Mouse (Mus musculus) skeletal muscle tissue, adult 2 months (tissue): ENCODE data around the gene Mycbp2.

Experiments
- DNase-seq: peaks from one replicate; pipeline ENCODE4 v3.0.0-alpha.2; 2012; ENCODE audit warnings: low read depth, low spot score

The Mycbp2 gene

DNA sequence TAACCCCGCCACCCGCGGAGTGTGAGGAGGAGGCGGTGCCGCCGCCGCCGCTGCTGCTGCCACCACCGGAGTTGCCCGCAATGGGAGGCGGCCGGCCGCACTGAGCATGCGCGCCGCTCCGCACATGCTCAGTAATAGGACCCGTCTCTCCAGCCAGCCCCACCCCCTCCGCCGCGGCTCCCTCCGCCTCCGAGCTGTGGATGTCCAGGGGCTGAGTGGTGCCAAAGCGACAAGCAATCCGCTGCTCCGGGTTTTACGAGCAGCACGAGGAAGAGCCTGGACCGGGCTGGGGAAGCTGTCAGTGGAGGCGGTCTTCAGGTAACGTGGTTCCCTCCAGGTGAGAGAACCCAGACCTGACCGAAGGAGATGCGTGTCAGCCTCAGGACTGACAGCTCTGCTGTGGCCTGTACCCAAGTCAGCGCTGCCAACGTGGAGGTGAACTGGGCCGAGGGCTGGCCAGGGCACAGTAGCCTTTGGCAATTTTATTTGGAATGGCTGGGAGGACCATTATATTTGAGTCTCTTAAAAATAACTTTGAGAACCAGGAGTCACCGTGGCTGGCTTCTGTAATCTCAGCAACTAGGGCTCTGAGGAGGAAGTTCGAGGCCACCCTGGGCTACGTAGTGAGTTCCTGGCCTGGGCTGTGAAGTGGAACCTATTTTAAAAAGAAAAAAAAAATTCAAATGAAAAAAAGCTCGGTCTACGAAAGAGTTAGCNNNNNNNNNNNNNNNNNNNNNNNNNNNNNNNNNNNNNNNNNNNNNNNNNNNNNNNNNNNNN, at the start of gene Mycbp2:
TSS of gene Mycbp2 (minus strand) at position 86 of the 777 bp plus-strand sequence.
- DNase-seq = peak; percentile 98

DNA sequence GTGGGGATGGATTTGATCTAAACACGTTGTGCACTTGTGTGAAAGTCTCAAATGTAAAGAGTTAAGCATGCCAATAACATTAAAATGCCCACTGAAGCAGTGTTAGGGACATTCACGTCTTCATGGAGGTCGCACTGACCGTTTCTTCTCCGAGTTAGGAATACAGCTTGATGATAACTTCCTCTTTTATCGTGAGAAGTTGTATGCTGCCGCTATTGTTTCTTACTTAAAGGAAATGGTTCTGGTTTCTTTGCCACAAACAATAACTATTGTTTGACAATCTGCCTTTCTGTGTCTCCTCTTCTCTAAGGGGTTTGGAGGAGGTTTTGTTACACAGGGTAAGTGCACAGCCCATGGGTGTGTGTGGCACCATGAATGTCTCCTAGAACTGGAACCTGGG, 45.8 kb upstream of the Mycbp2 start:
- DNase-seq = no peak

DNA sequence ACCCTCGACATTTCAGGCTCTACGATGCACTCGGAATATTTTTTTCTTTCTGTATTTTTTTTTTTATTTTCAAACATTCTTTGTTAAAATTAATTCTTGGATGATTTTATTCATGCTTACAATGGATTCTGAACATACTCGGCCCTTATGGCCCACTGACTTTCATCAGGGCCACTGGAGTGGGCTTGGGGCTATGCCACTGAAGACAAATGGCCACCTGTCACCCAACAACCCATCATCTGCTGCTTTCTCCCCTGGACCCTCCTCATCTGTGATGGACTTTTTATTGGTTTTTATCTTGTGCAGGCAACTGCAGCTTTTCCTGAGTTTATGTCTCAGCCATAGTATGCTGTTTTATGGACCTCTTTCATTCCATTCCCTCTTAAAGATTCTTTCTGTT, 40.8 kb upstream of the Mycbp2 start:
- DNase-seq = no peak

- DNase-seq = no peak
These were observed 40.3 kb upstream of the Mycbp2 start for GRCm38 (mm10) chr14:103386871-103387270.

DNA sequence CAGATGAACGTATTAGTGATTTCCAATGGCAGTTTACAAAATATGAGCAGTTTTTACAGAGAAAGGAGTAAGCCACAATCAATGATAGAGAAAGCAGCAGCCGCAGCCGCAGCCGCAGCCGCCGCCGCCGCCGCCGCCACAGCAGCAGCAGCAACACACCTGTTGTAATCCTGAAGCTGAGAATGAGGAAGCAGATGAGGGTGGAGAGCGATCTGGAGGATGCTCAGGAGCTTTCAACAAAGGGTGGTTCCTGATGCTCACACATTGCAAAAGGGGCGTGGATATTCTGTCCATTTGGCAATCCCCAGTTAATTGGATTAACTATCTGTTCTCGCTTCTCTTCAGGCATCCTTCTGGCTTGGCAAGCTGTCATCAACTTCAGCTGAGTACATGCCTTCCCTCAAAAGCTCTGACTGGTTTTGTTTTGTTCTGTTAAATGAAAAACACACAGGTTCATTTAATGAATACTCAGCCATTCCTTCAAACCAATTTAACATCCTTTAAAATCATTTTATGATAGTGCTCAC, 38.5 kb upstream of the Mycbp2 start:
- no peak for DNase-seq

GRCm38 (mm10) chr14:103378703-103379102, 32.1 kb upstream of the Mycbp2 start:
- no peak for DNase-seq

DNA sequence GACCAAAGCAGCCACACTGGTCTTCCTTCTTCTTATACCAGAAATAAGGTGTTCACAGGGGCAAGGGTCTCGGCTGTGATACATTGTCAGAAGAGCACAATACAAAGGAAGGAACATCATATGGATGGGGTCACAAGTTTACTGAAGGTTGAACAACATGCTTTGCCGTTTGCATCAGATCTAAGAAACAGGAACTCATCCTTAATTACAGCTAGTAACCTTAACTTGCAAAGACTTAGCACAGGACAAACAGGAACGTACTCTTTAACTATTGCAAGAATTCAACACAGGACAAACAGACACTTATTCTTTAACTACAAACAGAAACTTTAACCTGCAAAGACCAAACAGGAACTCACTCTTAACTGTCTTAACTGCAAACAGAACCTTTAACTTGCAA, 30.2 kb upstream of the Mycbp2 start:
- DNase-seq = no peak

DNA sequence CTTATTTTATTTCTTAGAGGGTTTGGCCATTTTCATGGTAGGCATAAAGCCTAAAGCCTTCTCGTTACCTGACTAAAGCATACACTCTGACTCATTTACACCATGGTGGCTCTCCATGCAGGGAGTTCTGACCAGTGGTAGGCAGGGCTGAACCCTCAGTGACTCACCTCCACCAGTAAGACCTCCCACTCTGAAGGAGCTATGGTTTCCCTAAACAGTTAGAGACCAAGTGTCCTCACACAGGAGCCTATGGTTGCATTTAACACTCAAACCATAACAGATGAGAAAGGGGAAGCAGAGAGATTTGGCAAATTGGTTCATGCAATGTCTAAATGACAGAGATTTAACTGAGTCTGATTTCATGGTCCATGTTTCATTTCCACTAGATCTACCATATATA, 28.9 kb upstream of the Mycbp2 start:
- no peak for DNase-seq

- no peak for DNase-seq
These were observed 16.6 kb upstream of the Mycbp2 start for GRCm38 (mm10) chr14:103363199-103363598.

- no peak for DNase-seq
These were observed 9.5 kb upstream of the Mycbp2 start for GRCm38 (mm10) chr14:103356066-103356465.

DNA sequence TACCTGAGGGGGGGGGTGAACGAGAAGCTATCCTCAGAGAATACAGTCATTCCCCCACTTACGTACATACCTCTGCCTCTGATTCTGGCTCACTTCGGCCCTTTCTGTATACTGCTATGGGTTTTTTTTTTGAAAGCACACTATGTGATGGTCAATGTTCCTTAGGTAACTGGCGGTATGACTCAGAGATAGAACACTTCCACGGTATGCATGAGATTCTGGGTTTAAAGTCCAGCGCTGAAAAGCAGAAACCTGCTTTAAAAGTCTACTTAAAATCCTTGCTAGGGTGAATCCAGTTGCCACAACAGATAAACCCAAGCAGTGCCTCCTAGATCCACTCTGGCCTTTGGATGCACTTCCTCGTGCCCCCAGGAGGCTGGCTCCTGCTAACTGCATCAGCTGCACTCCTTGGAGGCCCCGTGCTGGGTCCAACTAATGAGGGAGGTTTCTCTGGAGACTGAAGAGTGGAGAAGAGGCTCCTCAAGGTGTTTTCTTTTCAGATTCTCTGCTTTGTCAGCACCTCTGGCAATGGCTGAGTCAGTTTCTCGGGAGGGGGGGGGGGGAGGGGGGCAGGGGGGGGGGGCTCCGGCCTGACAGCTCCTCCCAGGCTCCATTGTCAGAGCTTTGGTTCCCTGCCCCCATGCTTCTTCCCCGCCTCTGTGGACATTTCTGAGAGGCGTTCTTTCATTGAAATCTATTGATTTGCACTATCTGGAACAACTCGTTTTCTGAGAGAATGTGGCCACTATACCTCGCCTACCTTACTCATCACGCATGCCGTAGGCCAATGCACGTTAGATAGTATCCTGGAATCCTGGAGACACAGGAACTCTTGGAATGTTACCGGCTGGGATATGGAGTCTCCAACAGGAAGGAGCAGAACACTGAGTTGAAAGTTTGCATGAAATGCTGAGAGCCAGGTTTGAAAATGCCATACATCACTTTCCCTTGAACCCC, 8.1 kb upstream of the Mycbp2 start:
- no peak for DNase-seq

- peak; percentile 22 for DNase-seq
These were observed 521 bp downstream of the Mycbp2 start for GRCm38 (mm10) chr14:103345858-103346728.

DNA sequence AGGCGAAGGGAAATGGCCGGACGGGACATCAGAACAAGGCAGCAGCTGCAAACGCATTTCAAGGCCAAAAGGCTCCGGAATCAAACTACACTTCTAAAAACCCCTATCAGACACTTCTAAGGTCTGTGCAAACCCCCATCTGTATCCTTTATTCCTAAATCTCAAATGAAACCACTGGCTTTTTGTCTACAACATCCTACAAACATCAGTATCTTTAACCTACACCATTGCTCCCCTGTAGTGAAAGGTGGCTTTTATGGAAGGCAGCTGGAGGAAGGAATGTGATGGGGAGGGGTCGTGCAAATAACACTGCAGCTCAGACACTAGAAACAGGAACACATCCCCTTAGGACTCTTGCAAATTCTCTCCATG, 1.1 kb downstream of the Mycbp2 start:
- DNase-seq = no peak

DNA sequence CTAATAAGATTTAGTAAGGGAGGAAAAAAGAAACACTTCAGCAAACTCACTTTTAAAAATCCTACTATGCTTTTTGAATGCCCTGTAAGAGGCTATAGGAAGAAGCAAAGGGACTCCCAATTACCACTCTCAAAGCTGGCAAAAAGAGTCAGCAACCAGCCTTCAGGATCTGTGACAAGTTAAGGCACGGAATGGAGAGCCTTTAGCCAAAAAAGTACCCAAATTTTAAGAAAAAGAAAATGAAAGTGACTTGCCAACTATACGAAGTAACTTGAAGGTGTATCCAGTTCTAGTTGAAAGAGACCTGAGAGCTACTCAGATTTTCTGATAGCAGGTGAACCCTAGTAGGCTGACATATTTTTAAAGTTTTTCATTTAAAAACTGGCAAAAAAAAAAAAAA, 1.6 kb downstream of the Mycbp2 start:
- no peak for DNase-seq

DNA sequence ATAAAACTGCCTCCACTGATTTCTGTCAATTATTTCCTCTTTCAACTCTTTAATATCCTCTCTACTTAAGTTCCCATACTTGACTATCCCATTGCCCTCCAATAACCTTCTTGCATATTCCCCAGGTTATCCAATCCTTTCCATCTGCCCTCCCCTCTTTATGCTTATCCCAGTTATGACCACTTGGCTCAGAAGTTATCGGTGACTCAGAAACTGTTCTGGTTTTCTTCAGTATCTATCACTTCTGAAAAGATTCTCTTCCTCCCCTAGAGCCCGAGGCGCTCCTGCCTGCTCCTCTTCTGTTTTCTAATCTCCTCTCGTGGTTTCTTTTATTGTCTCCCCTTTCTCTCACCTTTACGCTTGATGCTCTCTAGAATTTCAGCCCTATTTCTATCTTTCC, 2.8 kb downstream of the Mycbp2 start:
- no peak for DNase-seq

GRCm38 (mm10) chr14:103341385-103342294, 5.0 kb downstream of the Mycbp2 start:
- DNase-seq = no peak

DNA sequence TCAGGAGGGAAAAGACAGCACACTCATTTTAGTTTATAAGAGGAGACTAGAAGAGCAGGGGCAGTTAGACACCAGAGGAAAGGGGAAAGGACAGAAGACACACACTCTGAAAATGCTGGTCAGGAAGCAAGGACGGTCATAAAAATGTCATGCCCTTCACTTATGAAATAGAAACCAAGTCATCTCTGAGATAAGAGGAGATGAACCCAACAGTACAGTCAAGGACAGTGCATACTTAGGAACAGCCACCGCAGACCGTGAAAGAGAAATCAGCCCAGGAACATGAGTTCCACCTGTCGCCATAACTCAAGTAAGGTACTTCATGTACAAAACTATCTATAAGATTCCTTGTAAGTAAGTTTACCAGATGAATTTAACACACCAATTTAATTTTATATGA, 33.7 kb downstream of the Mycbp2 start:
- DNase-seq = no peak

GRCm38 (mm10) chr14:103296227-103296626, 50.4 kb downstream of the Mycbp2 start:
- DNase-seq = no peak

DNA sequence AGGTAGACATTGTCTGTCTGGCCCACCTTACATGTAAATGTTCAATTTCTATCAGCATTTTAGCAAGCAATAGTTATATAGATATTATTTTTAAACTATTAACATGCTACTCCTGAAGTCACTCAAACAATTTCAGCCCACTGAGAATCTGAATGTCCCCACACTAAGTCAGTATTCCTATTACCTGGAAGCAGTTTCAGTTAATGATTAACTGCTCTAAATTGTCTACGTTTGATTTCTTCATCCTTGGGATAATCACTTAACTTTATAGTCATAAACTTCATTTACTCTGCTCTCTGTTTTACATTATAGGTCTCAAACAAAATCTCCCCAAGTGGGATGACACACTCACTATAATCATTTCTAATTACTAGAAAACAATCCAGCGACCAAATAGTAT, 60.0 kb downstream of the Mycbp2 start:
- no peak for DNase-seq

DNA sequence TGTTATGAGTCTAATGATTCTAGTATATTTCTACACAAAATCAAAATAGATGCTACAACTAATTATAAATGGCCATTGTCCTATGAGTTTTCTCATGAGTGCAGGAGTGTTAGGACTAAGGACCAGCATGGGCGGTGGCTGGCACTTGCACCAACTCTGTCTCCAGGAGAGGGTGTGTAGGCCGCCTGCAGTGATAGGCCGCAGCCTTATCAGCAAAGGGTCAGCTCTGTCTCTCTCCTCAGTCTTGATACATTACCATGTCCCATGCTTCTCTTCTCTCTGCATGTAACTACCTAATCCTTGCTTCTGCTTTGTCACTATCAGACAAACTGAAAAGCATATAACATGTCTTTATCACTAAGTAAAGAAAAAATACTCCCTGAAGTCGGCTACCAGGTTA, 69.9 kb downstream of the Mycbp2 start:
- DNase-seq = no peak
